Comparison of ENCODE assay signal across 12 mouse cellular contexts in genomic region chr12:72013711-72014354, GRCm38 (mm10). TPM values are rescaled to one million over a fixed set of nuclear protein-coding genes. Genes with fewer than 3 reads are reported as not detected.
DNase-seq lines count a peak whose midpoint lies in the region; ATAC-seq and TF ChIP-seq lines count a peak whose summit lies in the region.
"Had no signal": no experiment of that assay in that cellular context is flagged by ENCODE, and none has a peak within 500 bp of the region (broad histone marks: within the 10 kb centered on the region; RNA-seq: fewer than 3 reads in every experiment).

No protein-coding gene starts in this region.

- H3K9me3 ChIP-seq in heart, embryonic 12.5 days (replicated peaks) = no peaks in the 10 kb centered on the region
- no peaks in the 10 kb centered on the region for H3K9me3 ChIP-seq in embryonic facial prominence, embryonic 14.5 days (ENCODE audit: control insufficient read depth, low read length)
- H3K9me3 ChIP-seq: liver, embryonic 15.5 days; neural tube, embryonic 15.5 days had no signal

- no peak overlapping the region for H3K4me3 ChIP-seq in heart, embryonic 12.5 days
- H3K4me3 ChIP-seq in layer of hippocampus, adult 2 months = peak overlapping the region; percentile 14
- no peak overlapping the region; the same call in 1 of the 2 replicates for H3K4me3 ChIP-seq in embryonic facial prominence, embryonic 14.5 days (ENCODE audit: low read depth, low read length)
- no peak overlapping the region for H3K4me3 ChIP-seq in myocyte
- H3K4me3 ChIP-seq: liver, embryonic 15.5 days; neural tube, embryonic 15.5 days had no signal

- 84% methylated on average over 13 of the region's 13 CpGs for WGBS in heart, embryonic 12.5 days
- WGBS in embryonic facial prominence, embryonic 14.5 days = 66% methylated on average over 13 of the region's 13 CpGs

- ATAC-seq in heart, embryonic 12.5 days (ENCODE audit: insufficient number of reproducible peaks, low FRiP score) = no peak
- peak; percentile 44; the same call in 1 of the 2 replicates for ATAC-seq in embryonic facial prominence, embryonic 14.5 days (ENCODE audit: low read depth)

- no peak overlapping the region for H3K9ac ChIP-seq in heart, embryonic 12.5 days
- peak overlapping the region; percentile 37; the same call in 1 of the 2 replicates for H3K9ac ChIP-seq in embryonic facial prominence, embryonic 14.5 days (ENCODE audit: low read depth, low read length)
- H3K9ac ChIP-seq: hindbrain, embryonic 14.5 days; liver, embryonic 15.5 days; neural tube, embryonic 15.5 days had no signal

- peak; percentile 31 for DNase-seq in heart, adult 8-10 months (ENCODE audit: low spot score)
- DNase-seq in layer of hippocampus, adult 2 months (ENCODE audit: low spot score in 2 of 2) = no peak
- DNase-seq in layer of hippocampus, adult 11-12 months (ENCODE audit: low spot score) = no peak
- peak; percentile 45 for DNase-seq in embryonic facial prominence, embryonic 14.5 days (ENCODE audit: low spot score)
- no peak for DNase-seq in adrenal gland, postnatal 25 days
- DNase-seq: right cerebral cortex, postnatal 25 days had no signal

- H3K27me3 ChIP-seq in heart, embryonic 12.5 days (replicated peaks) = no peaks in the 10 kb centered on the region
- no peaks in the 10 kb centered on the region for H3K27me3 ChIP-seq in embryonic facial prominence, embryonic 14.5 days (replicated peaks; ENCODE audit: control insufficient read depth, insufficient read depth, low read length)
- no peaks in the 10 kb centered on the region for H3K27me3 ChIP-seq in myocyte (ENCODE audit: control insufficient read depth, insufficient read depth, insufficient read length)
- H3K27me3 ChIP-seq: liver, embryonic 15.5 days; neural tube, embryonic 15.5 days had no signal

- no peak for TF ChIP-seq CTCF in layer of hippocampus, adult 2 months (conservative IDR thresholded peaks at IDR 0.05)

- H3K27ac ChIP-seq in heart, embryonic 12.5 days (ENCODE audit: poor library complexity, severe bottlenecking) = no peak overlapping the region
- no peak overlapping the region for H3K27ac ChIP-seq in layer of hippocampus, adult 2 months
- H3K27ac ChIP-seq in embryonic facial prominence, embryonic 14.5 days (replicated peaks; ENCODE audit: low read depth, low read length) = peak overlapping the region; percentile 35
- H3K27ac ChIP-seq: hindbrain, embryonic 14.5 days; liver, embryonic 15.5 days; neural tube, embryonic 15.5 days had no signal

- no peak overlapping the region for H3K4me2 ChIP-seq in heart, embryonic 12.5 days
- H3K4me2 ChIP-seq in embryonic facial prominence, embryonic 14.5 days (ENCODE audit: low read depth, low read length) = peak overlapping the region; percentile 30
- H3K4me2 ChIP-seq in myocyte (ENCODE audit: low read depth) = peak overlapping the region; percentile 19
- H3K4me2 ChIP-seq: hindbrain, embryonic 14.5 days; liver, embryonic 15.5 days had no signal

- no peak overlapping the region for H3ac ChIP-seq in myocyte (ENCODE audit: control insufficient read depth, insufficient read length)

- H3K36me3 ChIP-seq in heart, embryonic 12.5 days = no peaks in the 10 kb centered on the region
- no peaks in the 10 kb centered on the region for H3K36me3 ChIP-seq in embryonic facial prominence, embryonic 14.5 days (ENCODE audit: control insufficient read depth, insufficient read depth, low read length)
- no peaks in the 10 kb centered on the region for H3K36me3 ChIP-seq in myocyte (ENCODE audit: control insufficient read depth, insufficient read depth)
- H3K36me3 ChIP-seq: liver, embryonic 15.5 days; neural tube, embryonic 15.5 days had no signal

- no peak for TF ChIP-seq POLR2A in myocyte (IDR thresholded peaks at IDR 0.05; ENCODE audit: insufficient read length, low read depth)

- peaks cover 18% of the 10 kb centered on the region for H3K4me1 ChIP-seq in heart, embryonic 12.5 days (replicated peaks)
- H3K4me1 ChIP-seq in embryonic facial prominence, embryonic 14.5 days (ENCODE audit: control insufficient read depth, insufficient read depth, low read length) = peaks cover 9% of the 10 kb centered on the region; the same call in 1 of the 2 replicates
- H3K4me1 ChIP-seq: liver, embryonic 15.5 days had no signal

- no peaks in the 10 kb centered on the region for H3K79me2 ChIP-seq in myocyte (ENCODE audit: control insufficient read depth, insufficient read depth)

TF ChIP-seq in myocyte, 11 proteins besides CTCF, POLR2A, EP300 and RAD21:
- no peak for TF ChIP-seq TCF3 (IDR thresholded peaks at IDR 0.05; ENCODE audit: insufficient read length, low read depth)
- TF ChIP-seq E2F4 (IDR thresholded peaks at IDR 0.05; ENCODE audit: insufficient read depth) = no peak
- no peak for TF ChIP-seq REST (IDR thresholded peaks at IDR 0.05; ENCODE audit: insufficient read depth, insufficient read length)
- no peak for TF ChIP-seq CEBPB (IDR thresholded peaks at IDR 0.05; ENCODE audit: insufficient read depth, poor library complexity, severe bottlenecking)
- no peak for TF ChIP-seq MYOD1 (IDR thresholded peaks at IDR 0.05; ENCODE audit: control insufficient read depth in 1 of 3, insufficient read length in 2 of 3, low read depth in 2 of 3)
- no peak for TF ChIP-seq TCF12 (IDR thresholded peaks at IDR 0.05; ENCODE audit: insufficient read depth, poor library complexity, severe bottlenecking)
- no peak for TF ChIP-seq USF1 (IDR thresholded peaks at IDR 0.05; ENCODE audit: low read depth)
- no peak for TF ChIP-seq SRF (IDR thresholded peaks at IDR 0.05; ENCODE audit: control insufficient read depth, insufficient read length, low read depth)
- TF ChIP-seq MYOG (IDR thresholded peaks at IDR 0.05; ENCODE audit: control insufficient read depth in 1 of 3, insufficient read depth in 1 of 3, insufficient read length in 2 of 3, low read depth in 2 of 3) = no peak
- TF ChIP-seq POLR2AphosphoS2 (IDR thresholded peaks at IDR 0.05; ENCODE audit: insufficient read length, low read depth) = no peak
- no peak for TF ChIP-seq MAX (IDR thresholded peaks at IDR 0.05; ENCODE audit: low read depth)

RNA-seq across cellular contexts. Expression of gene Gpr135, which starts 57.1 kb away (rescaled TPM):
- total RNA-seq in heart, adult 8-10 months (2022) = under 1 TPM; 0.26 to 0.41 (median 0.31) TPM
- 0.55 and 0.56 TPM in 2 replicates for polyA plus RNA-seq in heart, embryonic 12.5 days (2016; fragmentation: Nextera tagmentation; extraction: Ambion mirVana)
- total RNA-seq in layer of hippocampus, adult 2 months (2021) = 10 to 100 TPM; 13.5 TPM
- 1.0 and 1.5 TPM in 2 replicates for polyA plus RNA-seq in embryonic facial prominence, embryonic 14.5 days (2014; fragmentation: Nextera tagmentation; extraction: Ambion mirVana)
- 0.04 TPM for polyA plus RNA-seq in myocyte (2012; fragmentation: generic; extraction: Trizol)
- total RNA-seq in adrenal gland, postnatal 25 days (2021) = 2.5 and 3.0 TPM in 2 replicates
- total RNA-seq: common myeloid progenitor, adult 5-6 weeks had no signal

Comparison
In these comparisons a context has a peak if more than half of its experiments do, and no peak if none do; other contexts are left out.
1. DNase-seq: peak in heart, adult 8-10 months (single experiment) and embryonic facial prominence, embryonic 14.5 days (single experiment); none in layer of hippocampus, adult 2 months (0 of 2), layer of hippocampus, adult 11-12 months (single experiment) and adrenal gland, postnatal 25 days (single experiment).